Mouse (Mus musculus) A20 (cell line): ENCODE results near the gene Alk.

Source experiments
- DNase-seq: peaks from one replicate; pipeline ENCODE4 v3.0.0-alpha.2; 2011; ENCODE audit warnings: low read depth, low spot score

Gene Alk

GRCm38 (mm10) chr17:72030672-72031071 is 573.8 kb downstream of the Alk start:
- no peak for DNase-seq

- no peak for DNase-seq
Measured at GRCm38 (mm10) chr17:72023323-72023722, 581.1 kb downstream of the Alk start.

GRCm38 (mm10) chr17:72021733-72022669 is 582.4 kb downstream of the Alk start:
- DNase-seq, result no peak

- DNase-seq, result no peak
Measured at GRCm38 (mm10) chr17:72017329-72017728, 587.1 kb downstream of the Alk start.

- no peak for DNase-seq
Measured at GRCm38 (mm10) chr17:72015253-72015652, 589.2 kb downstream of the Alk start.

GRCm38 (mm10) chr17:72012775-72013174 is 591.7 kb downstream of the Alk start:
- DNase-seq, result no peak

- DNase-seq, result no peak
Measured at GRCm38 (mm10) chr17:72009836-72010235, 594.6 kb downstream of the Alk start.

GRCm38 (mm10) chr17:72008389-72008788 is 596.0 kb downstream of the Alk start:
- DNase-seq, result no peak

- DNase-seq, result no peak
Measured at GRCm38 (mm10) chr17:72005365-72005764, 599.1 kb downstream of the Alk start.

GRCm38 (mm10) chr17:71999527-72000482 is 604.6 kb downstream of the Alk start:
- DNase-seq, result no peak

- no peak for DNase-seq
Measured at GRCm38 (mm10) chr17:71997680-71998079, 606.7 kb downstream of the Alk start.

GRCm38 (mm10) chr17:71995539-71995938 is 608.9 kb downstream of the Alk start:
- DNase-seq, result no peak

GRCm38 (mm10) chr17:71994144-71994543 is 610.3 kb downstream of the Alk start:
- DNase-seq, result no peak

- no peak for DNase-seq
Measured at GRCm38 (mm10) chr17:71993011-71993410, 611.4 kb downstream of the Alk start.

- DNase-seq, result no peak
Measured at GRCm38 (mm10) chr17:71991260-71991659, 613.2 kb downstream of the Alk start.

GRCm38 (mm10) chr17:71990176-71990720 is 614.2 kb downstream of the Alk start:
- DNase-seq, result no peak

- no peak for DNase-seq
Measured at GRCm38 (mm10) chr17:71988736-71989569, 615.5 kb downstream of the Alk start.

GRCm38 (mm10) chr17:71986998-71987397 is 617.4 kb downstream of the Alk start:
- no peak for DNase-seq

GRCm38 (mm10) chr17:71986456-71986855 is 618.0 kb downstream of the Alk start:
- no peak for DNase-seq

- DNase-seq, result no peak
Measured at GRCm38 (mm10) chr17:71981177-71981576, 623.2 kb downstream of the Alk start.
